Mouse (Mus musculus) adipose tissue, adult 10 weeks (tissue): Measurements from ENCODE around the gene Hbq1b. TPM values are rescaled to one million over a fixed set of nuclear protein-coding genes. Genes with fewer than 3 reads are reported as not detected.

ENCODE experiments used
- polyA plus RNA-seq: library from polyadenylated mRNA; stranded (reverse); fragments of 350-450 nt; fragmentation: Illumina TruSeq; extraction: RNeasy Lipid Tissue Mini Kit (QIAGEN cat#74804); gene quantifications from one replicate; pipeline ENCODE4 v1.2.3, GENCODE M21; 2014; ENCODE audit warnings: low read depth, low replicate concordance

Gene Hbq1b
- polyA plus RNA-seq, result not detected

GRCm38 (mm10) chr11:32286695-32287492, at the start of gene Hbq1b:
Gene Hbq1b (plus strand): TSS chr11:32286965.

DNA sequence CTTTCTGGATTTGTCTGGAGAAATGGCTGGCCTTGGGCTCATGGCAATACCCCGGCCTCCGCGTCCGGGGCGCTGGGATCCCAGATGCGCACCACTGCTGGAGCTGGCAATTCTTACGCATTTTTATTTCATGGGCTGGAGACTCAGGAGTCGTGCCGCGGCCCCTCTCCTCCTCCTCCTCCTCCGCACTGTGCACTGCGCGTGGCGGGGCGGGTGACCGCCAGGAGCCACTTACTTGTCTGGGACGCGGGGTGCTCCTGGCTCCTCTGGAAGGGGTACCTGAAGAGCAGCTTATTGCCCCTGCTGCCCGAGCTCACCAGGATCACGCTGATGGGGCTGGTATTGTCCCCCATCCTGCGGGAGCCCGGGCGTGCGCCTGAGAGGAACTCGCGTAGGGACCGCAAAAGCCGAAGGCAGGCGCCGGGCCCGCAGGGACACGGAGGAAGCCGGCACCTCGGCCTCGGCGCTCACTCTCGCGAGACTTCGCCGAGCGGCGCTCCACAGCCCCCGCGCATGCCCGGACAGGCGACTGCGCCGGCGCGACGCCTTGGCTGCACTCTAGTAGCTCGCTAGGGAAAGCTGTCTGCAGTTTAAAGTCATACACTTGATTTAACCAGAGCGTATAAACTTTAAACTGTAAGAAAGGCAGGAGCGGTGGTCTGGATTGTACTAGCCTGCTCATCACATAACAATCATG, 19.4 kb upstream of the Hbq1b start, which contains the start of gene Nprl3:
Gene Nprl3 (minus strand): TSS at position 520 of the 697 bp plus-strand sequence.

GRCm38 (mm10) chr11:32276347-32276746, 10.4 kb upstream of the Hbq1b start, which contains the start of gene Hba-x:
Gene Hba-x (plus strand): TSS chr11:32276400.

GRCm38 (mm10) chr11:32283091-32283777, 3.5 kb upstream of the Hbq1b start, which contains the start of gene Hba-a1:
Gene Hba-a1 (plus strand): TSS chr11:32283511.

DNA sequence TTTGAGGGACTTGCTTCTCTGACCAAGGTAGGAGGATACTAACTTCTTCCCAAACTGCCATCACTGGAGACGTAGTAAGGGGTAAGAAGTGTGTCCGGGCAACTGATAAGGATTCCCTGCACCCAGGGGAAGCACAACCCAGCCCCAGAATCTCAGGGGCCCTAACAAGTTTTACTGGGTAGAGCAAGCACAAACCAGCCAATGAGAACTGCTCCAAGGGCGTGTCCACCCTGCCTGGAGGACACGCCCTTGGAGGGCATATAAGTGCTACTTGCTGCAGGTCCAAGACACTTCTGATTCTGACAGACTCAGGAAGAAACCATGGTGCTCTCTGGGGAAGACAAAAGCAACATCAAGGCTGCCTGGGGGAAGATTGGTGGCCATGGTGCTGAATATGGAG, 9.4 kb downstream of the Hbq1b start, which contains the start of gene Hba-a2:
Gene Hba-a2 (plus strand): TSS at position 287 of the 400 bp plus-strand sequence.

GRCm38 (mm10) chr11:32299865-32300264, 13.1 kb downstream of the Hbq1b start, which contains the start of gene Hbq1a:
Gene Hbq1a (plus strand): TSS chr11:32300069.

Other genes starting within 250 kb of the Hbq1b start
- 0.55 TPM for gene Il9r, start 86.7 kb upstream of the Hbq1b start, polyA plus RNA-seq
- 16.7 TPM for gene Snrnp25, start 81.5 kb upstream of the Hbq1b start, polyA plus RNA-seq
- gene Rhbdf1, start 64.7 kb upstream of the Hbq1b start, polyA plus RNA-seq, result 39.0 TPM
- 38.6 TPM for gene Mpg, start 60.5 kb upstream of the Hbq1b start, polyA plus RNA-seq
- gene Nprl3, start 19.3 kb upstream of the Hbq1b start, polyA plus RNA-seq, result 46.6 TPM
- not detected for gene Hba-x, start 10.6 kb upstream of the Hbq1b start, polyA plus RNA-seq
- gene Hba-a1, start 3.5 kb upstream of the Hbq1b start, polyA plus RNA-seq, result 1,070 TPM
- gene Hba-a2, start 9.5 kb downstream of the Hbq1b start, polyA plus RNA-seq, result 1,858 TPM
- not detected for gene Hbq1a, start 13.1 kb downstream of the Hbq1b start, polyA plus RNA-seq
- gene Sh3pxd2b, start 60.9 kb downstream of the Hbq1b start, polyA plus RNA-seq, result 10.1 TPM
- gene Ubtd2, start 168.4 kb downstream of the Hbq1b start, polyA plus RNA-seq, result 14.0 TPM
- gene Efcab9, start 245.1 kb downstream of the Hbq1b start, polyA plus RNA-seq, result 3.1 TPM
- 7.2 TPM for gene Stk10, start 246.3 kb downstream of the Hbq1b start, polyA plus RNA-seq